Mouse (Mus musculus): Measurements from ENCODE around the gene BC025446. TPM values are rescaled to one million over a fixed set of nuclear protein-coding genes. Genes with fewer than 3 reads are reported as not detected.
A peak's percentile ranks its signal among the peaks of the same experiment; 100 is the strongest.

BC025446 gene
- total RNA-seq (2021), result 10 to 100 TPM in 1 of 2 experiments, 1 to 10 TPM in 1; 9.3 to 23.8 TPM
- long read RNA-seq, experiment 1, transcript BC025446-202 (5 exons, 758 nt), result major isoform, 5 of 18 reads
- long read RNA-seq, experiment 1, partial matches to known transcripts, result 0 of 18 reads
- long read RNA-seq, experiment 1, other reads (novel, unspliced or antisense), result 12 of 18 reads
- long read RNA-seq, experiment 2, partial matches to known transcripts, result 1 of 3 reads
- long read RNA-seq, experiment 2, other reads (novel, unspliced or antisense), result 1 of 3 reads

DNA sequence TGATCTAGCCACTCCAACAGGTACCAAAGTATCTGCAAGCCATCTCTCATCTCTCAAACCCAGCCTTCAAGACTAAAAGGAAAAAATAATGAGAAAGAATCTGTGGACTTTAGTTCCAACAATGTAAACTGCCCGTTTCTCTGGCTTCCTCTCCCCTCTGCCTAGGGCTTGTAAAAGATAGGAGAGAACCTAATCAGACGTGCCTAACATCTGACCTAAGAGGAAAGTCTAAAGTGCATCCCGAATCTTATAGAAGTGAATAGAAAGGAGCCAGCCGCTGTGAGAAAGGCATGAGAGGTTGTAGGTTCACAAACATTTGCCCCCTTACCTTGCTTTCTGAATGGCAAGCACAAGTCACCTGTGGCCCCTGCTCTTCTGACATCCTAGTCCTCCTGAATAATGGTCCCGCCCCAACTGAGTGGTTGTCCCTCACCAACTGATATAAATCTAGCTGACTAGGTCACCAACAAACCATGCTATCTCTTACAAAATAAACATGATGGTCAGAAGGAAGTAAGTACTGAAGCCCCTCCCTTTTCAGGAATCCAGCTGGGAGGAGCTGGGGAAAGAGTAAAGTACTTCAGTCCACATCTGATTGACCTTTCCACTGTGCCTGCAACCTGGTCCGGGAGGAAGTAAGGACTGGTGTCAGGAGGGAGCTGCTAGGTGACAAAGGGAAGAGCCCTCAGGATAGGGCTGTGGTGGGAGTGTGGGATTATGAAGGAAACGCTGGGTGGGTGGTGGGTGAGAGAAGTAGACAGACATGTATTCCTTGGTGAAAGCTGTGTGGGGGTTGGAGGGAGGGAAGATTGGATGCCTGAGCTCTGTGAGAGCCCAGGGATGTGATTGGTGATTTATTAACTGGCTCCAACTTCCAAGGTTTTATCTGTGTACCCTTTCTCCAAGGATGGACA lies at the start of gene BC025446:
BC025446 (plus strand) TSS at position 599 of the 914 bp plus-strand sequence.
- peak; percentile 2 for DNase-seq

DNA sequence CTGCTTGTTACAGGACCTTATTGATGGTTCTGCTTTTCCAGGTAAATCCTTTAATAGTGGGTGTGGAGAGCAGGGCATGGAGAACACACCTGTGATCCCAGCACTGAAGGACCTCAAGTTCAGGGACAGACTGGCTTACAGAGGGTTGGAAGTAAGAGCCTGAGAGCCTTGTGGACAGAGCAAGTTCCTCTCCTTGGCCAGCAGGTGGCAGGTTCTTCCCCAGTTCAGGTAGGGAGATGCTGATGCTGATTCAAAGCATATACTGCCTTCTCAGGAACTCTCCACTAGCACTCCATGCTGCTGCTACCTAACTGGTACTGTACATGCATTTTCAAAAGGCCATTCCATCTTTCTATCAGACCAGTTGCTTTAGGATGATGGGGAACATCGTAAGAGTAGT lies 40.7 kb upstream of the BC025446 start:
- peak; percentile 35 for DNase-seq

DNA sequence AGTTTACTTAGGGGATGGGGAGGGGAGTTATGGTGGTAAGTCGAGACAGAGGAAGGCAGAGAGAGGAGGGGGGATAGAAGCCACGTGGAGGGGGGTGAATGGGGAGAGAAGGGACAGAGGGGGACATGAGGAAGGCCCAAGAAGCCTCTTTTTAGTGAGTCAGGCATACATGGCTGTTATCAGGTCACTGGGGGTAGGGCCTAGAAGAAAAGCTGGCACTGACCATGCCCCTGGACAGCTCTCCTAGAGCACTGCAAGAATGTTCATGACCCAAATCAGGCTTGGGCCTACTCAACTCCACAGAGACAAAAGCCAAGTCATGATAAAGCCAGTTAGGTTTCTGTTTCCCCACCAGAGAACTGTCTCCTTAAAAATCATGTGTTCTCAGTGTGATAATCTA lies 29.9 kb upstream of the BC025446 start:
- DNase-seq, result no peak

DNA sequence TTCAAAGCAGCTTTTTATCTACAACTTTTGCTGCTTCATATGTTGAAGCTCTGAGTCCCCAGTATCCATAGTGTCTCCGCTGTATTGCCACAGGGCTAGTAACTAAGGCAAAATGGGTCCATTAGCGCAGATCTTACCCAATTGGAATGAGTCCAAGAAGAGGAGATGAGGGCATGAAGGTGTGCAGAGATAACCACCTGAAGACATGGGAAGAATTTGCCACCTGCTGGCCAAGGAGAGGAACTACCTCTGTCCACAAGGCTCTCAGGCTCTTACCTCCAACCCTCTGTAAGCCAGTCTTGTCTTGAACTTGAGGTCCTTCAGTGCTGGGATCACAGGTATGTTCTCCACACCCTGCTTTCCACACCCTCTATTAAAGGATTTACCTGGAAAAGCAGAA lies 27.1 kb upstream of the BC025446 start:
- DNase-seq, result peak; percentile 8

DNA sequence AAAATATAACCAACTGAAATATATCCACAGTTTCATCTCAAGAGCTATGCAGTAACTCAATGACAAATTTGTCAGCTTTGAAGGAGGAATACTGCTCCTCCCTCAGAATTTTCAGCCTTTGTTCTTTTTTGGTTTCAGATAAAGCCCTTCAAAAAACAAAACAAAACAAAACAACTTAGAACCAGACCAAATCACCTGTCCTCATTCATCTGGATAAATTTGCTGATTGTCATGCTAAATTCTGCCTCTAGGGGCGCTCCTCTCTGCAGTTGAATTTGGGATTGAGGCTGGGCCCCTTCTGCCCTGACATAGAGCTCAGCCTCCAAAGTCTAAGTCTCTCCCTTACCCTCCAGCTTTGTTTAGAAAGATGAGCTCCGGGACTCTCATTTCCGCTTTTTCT lies 25.6 kb upstream of the BC025446 start:
- DNase-seq, result peak; percentile 31

DNA sequence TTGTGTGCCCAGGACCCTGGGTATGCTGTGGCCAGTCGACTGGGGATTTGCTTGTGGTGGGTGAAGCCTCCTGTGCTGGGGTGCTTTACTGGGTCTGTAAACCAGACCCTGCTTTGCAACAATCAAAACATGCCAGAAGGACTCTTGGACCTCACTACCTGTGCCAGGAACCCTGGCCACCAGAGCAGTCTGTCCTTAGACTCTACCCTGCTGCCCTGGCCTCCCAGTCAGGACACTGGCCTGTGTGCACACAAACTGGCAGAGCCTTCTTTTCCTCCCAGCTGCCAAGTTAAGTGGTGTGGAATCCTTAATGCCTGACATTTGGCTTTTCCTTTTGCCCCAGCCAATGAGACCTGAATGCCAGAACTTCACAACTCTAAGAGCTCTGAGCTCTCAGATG lies 655 bp downstream of the BC025446 start:
- peak; percentile 10 for DNase-seq

DNA sequence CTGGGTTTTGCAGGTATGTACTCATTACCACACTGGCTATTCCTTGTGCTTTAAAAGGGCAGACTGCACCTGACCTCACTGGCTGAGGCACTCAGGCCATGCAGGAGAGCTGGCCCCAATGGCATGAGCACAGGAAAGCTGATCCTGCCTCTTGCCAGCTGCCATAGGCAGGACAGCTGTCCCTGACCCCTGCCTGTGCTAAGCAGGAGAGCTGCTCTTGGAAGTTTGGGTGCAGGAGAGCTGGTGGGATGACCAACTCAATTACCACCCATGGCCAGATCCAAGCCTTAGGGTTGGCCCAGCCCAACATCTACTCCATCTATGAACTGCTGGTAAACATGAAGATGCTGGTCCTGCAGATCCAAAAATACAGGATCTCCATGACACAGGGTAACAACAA lies 5.8 kb downstream of the BC025446 start:
- no peak for DNase-seq

DNA sequence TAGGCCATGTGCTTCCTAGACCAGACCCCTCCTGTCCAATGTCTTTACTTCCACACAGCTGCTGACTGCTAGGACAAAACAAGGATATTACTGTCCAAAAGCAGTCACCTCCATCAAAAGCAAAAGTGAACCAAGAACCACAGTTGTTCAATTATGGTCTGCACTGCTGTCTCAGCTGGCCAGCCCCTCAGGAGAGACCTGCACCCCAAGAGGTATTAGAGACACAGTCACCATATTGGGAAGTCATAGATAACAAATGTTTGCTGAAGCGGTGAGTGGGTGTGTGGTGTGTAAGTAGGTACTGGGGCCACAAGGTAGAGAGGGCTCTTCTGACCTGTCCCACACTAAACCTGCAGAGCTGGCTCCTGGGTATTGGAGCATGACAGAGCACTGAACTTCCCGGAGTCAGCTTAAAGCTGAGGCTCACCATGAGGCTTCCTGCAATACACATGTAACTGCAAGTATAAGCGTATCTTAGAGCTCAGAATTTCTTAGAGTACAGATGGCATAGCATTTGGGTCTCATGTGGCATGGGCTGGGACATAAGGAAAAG lies 21.6 kb downstream of the BC025446 start:
- no peak for DNase-seq

DNA sequence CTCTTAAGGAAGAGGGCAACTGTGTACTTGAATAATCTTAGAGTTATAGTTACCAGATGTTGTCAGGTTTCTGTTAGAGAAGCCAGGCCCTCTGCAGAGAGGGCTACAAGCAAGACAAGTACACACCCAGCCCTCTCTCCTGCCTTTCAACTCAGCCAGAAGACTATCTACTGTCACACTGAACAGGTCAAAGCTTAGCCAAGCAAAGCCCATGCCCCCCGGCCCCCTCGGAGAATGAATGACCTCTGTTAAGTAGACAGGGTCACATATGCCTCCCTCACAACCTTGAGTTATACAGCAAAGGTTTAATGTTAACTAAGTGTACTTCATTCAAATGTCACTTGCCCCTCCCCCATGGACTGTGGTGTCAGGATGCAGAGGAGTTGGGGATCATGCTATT lies 24.4 kb downstream of the BC025446 start:
- no peak for DNase-seq

DNA sequence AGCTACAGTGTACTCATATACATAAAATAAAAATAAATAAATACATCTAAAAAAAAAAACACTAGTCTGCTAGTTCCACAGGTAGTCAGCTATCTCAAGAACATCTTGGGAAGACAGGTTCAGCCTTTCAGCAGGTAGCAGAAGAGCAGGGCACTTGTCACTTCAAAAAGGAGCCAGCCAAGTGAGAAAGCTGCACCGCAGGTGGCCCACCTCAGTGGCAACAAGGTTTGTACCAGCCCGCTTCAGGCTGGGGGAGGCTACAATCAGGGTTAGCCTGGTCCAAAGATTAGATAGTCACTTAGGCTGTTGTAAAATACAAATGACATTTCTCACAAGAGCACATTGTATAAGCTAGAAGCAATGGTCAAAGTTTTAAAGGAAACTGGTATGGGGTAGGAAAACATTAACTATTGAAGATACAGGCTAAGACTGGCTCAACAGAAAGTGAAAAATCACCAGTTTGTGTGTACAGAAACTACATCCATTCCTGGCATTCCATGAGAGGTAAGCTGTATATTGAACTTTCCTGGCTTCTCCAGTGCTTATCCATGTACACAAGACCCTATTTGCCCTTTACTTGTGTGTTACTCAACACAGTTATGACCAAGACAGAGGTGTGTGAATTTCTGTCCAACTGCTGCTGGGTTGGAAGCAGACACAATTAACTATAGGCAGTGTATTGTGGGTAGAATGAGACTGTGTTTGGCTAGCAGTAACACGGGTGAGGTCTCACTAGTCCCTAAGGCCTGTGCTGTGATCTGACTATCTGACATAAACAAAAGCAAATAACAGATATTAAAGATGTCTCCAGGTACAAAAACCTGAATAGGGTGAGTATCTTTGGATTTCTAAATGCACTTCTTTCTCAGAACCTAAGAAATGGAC lies 26.8 kb downstream of the BC025446 start:
- DNase-seq, result no peak

DNA sequence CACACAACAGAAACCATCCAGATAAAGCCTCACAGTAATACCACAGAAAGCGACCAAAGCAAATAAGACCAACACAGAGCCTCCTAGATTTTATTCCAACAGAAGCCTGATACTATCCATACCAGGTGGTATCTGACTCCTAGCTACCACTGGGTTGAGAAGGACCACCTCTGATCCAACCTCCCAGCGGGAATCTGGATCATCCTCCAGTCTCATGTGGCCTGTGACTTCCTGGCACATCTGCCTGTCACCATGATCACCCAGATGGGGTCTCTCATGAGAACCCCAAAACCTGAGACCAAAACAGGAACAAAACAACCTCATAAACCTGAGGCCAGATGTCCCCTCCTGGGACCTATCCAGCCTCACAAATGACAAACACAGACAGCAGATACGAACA lies 38.5 kb downstream of the BC025446 start:
- no peak for DNase-seq

DNA sequence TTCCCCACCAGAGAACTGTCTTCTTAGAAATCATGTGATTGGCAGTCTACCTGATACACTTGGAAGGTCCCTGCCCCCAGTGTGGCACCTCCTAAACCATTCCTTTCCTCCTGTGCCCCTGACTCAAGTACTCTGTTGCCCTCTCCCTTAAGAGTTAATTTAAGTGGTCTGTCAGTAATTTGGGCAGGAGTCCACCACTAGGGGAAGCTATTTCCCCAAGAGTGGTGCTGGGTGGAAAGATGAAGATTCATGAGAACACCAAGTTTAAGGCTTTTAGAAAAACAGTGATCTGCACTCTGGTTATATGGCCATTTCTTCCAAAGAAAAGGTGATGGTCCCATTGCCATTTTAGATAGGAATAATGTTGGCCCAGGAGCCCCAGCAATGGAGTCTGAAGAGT lies 49.7 kb downstream of the BC025446 start:
- DNase-seq, result no peak

DNA sequence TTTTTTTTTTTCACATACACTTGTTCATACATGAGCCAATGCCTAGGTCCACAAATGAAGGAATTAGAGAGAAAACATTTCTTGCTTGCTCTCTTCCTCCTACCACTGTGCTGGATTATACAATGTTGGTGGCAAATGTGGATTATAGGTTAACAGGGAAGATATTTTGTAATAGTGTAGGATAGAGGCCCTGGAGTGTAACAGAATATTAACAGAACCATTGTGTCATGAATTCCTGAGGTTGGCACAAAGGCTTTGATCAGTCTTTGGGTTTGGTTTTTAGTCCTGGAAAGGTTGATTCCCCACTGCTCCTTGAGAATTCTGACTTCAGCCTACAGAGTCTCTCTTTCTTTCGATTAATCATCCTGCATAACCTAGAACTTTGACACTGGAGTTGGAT lies 50.5 kb downstream of the BC025446 start:
- DNase-seq, result no peak

DNA sequence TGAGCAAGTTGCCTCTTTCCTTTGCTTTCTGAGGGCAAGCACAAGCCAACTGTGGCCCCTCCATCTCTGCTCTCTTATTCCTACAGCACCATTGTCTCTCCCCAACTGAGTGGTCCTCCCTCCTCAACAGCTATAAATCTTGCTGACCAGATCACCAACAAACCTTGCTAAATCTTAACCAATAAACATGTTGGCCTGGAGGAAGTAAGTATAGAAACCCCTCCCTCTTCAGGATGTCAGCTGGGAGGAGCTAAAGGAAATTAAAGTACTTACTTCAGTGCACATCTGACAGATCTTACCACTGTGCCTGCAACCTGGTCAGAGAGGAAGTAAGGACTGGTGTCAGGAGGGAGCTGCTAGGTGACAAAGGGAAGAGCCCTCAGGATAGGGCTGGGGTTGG lies 51.9 kb downstream of the BC025446 start, which contains the start of gene Ly6f:
Ly6f (plus strand) TSS at position 301 of the 400 bp plus-strand sequence.
- no peak for DNase-seq

DNA sequence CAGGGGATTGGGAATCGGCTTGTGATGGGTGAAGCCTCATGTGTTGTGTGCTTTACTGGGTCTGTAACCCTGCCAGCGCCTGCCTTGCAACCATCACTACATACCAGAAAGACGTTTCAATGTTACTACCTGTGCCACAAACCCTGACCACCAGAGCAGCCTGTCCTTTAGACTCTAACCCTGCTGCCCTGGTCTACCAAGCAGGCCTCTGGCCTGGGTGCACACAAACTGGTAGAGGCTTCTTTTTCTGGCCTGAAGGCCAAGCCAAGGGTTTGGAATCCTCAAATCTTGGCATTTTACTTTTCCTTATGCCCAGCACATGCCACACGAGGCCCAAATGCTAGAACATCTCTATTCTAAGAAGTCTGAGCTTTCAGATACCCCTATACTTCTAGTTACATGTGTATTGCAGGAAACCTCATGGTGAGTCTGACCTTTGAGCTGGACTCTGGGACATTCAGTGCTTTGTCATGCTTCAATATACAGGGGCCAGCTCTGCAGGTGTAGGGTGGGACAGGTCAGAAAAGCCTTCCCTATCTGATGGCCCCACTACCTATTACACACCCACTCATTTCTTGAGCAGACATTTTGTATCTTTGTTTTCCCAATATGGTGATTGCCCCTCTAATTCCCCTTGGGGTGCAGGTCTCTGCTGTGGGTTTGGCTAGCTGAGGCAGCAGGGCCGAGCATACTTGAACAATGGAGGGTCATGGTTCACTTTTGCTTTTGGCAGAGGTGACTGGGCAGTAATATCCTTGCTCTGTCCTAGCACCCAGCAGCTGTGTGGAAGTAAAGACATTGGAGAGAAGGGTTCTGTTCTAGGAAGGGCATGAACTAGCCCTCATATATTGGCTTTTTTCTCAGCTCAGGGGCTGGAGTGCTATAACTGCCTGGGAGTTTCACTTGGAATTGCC lies 53.0 kb downstream of the BC025446 start:
- no peak for DNase-seq

DNA sequence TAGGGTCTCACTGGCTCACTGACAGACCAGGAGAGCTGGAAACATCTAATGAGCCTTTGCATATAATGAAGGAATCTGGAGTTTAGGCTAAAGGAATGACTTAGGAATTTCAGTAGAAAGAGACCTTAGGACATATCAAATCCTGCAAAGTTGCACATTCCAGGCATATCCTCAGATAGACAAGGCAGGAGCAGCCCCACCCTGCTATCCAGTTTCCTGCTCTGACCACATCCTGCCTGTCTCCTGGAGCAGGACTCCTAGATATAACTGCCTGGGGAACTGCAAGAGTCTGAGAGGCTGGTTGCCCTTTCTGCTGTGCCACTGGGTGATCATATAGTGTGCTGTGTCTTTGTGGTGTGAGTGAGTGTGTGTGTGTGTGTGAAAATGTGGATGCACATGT lies 54.0 kb downstream of the BC025446 start:
- no peak for DNase-seq

DNA sequence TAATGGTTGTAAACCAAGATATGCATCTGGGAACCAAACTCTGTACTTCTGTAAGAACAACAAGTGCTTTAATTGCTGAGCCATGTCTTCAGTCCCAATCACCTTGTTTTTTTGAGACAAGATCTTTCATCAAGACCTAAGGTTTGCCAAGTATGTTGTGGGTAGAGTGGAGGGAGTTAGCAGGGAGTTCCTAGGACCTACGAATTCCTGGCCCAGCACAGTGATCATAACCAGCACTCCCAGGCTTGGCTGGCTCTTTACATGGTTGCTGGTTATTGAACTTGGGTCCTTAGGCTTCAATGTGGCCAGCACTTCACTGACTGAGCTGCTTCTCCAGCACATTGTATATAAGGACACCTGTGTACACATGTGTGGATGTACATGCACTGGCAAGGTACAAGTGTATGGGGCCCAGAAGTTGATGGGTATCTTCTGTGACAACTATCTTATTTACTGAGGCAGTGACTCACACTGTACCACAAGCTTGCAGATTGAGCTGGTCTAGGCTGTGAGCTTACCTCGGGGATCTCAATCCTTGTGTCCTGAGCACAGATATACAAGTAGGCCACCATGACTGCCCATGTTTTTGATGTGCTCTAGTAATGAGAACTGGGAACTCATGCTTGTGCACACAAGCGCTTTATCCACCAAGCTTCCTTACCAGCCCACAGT lies 54.7 kb downstream of the BC025446 start:
- no peak for DNase-seq

DNA sequence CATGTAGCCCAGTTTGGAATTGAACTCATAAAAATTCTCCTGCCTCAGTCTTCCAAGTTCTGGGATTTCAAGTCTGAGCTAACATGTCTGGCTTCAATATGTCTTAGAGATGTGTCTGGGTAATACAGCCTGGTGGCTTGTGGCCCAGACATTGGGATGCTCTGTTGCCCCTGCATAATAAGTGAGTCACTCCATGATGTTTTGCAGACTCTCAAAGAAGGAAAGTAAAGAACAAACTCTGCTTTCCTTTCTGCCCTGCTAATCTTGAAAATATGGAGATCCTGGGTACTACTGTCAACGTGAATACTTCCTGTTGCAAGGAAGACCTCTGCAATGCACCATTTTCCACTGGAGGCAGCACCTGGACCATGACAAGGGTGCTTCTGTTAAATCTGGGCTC lies 55.2 kb downstream of the BC025446 start:
- no peak for DNase-seq

DNA sequence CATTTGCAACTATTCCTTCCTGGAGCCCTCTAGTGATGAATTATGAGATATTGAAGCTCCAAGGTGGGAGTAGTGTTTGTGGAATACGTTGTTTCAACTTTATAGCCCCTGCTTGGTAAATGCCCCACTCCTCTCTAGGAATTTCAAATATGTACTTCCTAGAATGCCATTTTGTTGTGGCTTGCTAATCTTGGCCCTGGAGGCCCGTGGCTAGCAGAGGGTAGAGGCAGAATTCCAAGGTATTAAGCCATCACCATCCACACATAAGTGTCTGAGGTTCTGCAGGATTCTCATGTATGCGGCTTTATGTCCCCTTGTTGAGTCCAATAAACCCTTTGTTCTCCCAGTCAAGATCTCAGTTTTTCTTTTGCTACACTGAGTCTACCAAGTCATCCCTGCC lies 55.7 kb downstream of the BC025446 start:
- no peak for DNase-seq

All from adrenal gland, postnatal 10 days (tissue).